Mouse (Mus musculus): ENCODE measurements around the gene Ung.

GRCm38 (mm10) chr5:114091057-114091807 lies 39.0 kb upstream of the Ung start, which contains the start of gene Svop:
- TF ChIP-seq EP300 (IDR thresholded peaks at IDR 0.05; ENCODE audit: low read depth), result no peak
- TF ChIP-seq CTCF (IDR thresholded peaks at IDR 0.05; ENCODE audit: low read depth), result no peak

Data from liver, embryonic 14.5 days (tissue).